Mouse (Mus musculus): ENCODE measurements around the gene Trp53inp2.

GRCm38 (mm10) chr2:155367635-155368284 is 13.1 kb upstream of the Trp53inp2 start:
- TF ChIP-seq CTCF (IDR thresholded peaks at IDR 0.05; ENCODE audit: low read depth) (no peak), EP300 (IDR thresholded peaks at IDR 0.05; ENCODE audit: low read depth) (no peak)
